Mouse (Mus musculus) hematopoietic multipotent progenitor cell, adult 10-12 weeks (in vitro differentiated cells): ENCODE results near the gene Ptpn20. TPM values are rescaled to one million over a fixed set of nuclear protein-coding genes. Genes with fewer than 3 reads are reported as not detected.

Experiments
- polyA plus RNA-seq: library from polyadenylated mRNA; stranded (reverse); fragments of >175 nt; gene quantifications from 2 replicates; pipeline ENCODE4 v1.2.3, GENCODE M21; 2012; ENCODE audit warnings: low replicate concordance

The Ptpn20 gene
- not detected in 2 replicates for polyA plus RNA-seq

DNA sequence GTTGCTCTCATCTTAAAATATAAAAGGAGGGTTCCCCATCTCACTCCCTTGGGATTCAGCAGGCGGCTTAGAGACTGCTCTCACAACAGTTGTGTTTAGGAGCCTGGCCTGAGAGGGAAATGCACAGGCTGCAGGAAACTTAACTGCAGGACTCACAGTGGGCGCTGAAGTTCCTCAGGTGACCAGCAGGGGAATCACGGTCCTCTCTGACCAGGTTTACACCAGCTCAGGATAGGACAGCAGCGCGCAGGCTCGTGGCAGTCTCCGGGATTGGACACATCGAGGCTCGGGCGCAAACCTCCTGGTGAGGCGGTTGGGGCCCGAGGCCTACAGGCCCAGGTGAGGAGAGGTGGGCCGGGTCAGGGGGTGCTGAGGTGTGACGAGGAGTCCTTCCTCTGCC, at the start of gene Ptpn20:
Ptpn20 (plus strand) TSS at position 257 of the 400 bp plus-strand sequence.

Other genes starting within 250 kb of the Ptpn20 start
- 5.6 and 7.3 TPM in 2 replicates for gene Mapk8, start 142.0 kb upstream of the Ptpn20 start, polyA plus RNA-seq
- gene Frmpd2, start 117.5 kb upstream of the Ptpn20 start, polyA plus RNA-seq, result not detected in 2 replicates